Mouse (Mus musculus): ENCODE measurements at regions not wholly inside any gene's neighbourhood (a gene's known extent, or its start where the extent isn't known, plus 50 kb on each side); places are given as distances from the start of the nearest gene placed in this dataset.
"Not testable (repeated sequence)": the region's sequence is repeated elsewhere in the genome, so short reads cannot be mapped to it uniquely, and the experiment has no call there.

DNA sequence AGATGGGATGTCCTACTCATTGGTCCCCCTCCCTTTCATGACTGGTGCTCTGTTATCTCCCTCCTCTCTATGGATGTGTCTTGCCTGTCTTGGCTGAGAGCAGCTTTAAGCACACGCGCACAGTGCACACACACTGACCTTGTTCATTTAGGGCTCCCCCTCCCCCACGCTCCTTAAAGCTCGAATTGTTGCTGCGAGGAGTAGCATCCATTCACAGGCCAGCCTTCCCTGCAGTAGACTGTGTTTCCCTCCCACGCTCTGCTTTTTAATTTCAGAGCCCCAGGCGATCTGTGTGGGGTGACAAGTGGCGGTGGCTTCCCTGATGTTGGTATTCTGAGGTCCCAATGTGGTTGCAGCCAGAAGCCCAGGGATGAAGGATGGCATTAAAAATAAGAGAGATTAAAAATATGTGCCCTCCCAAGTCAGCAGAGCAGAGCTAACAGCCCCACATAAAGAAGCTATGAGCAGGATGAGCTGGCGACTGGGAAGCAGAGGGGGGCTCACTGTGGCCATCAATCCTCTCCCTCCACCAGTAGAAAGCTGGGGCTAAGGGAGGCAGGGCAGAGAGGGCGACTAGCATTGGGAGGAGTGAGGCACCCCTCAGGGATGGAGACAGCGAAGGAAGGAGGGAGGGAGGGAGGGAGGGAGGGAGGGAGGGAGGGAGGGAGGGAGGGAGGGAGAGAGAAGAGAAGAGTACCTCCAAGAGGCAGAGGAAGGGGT is 174.2 kb upstream of the Myt1l start:
- no peak for DNase-seq
- intact Hi-C loops (cut with DNase I): no loop called here

GRCm38 (mm10) chr12:29354816-29355215 is 173.4 kb upstream of the Myt1l start:
- intact Hi-C loops (cut with DNase I): no loop called here
- DNase-seq: no peak

- intact Hi-C loops (cut with DNase I): no loop called here
- no peak for DNase-seq
Observed at GRCm38 (mm10) chr12:29356681-29357397, 171.3 kb upstream of the Myt1l start.

DNA sequence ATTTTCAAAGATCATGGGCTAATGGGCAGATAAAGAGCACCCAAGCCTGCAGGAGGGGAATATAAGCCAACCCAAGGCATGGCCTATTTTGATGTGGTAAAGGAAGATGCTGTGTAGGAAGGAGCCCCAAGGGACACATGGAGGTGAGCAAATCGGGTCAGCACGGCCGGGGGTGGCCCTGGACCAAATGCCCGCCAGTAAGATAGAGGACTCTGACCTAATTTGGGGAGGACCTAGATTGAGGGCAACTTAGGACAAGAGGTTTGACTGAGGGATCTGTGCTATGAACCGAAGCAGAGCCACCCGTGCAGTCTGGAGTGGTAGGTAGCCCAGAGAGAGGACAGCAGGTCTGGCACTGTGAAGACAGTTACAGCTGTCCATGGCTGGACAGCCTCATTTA is 166.9 kb upstream of the Myt1l start:
- no peak for DNase-seq
- intact Hi-C loops (cut with DNase I): no loop called here

- DNase-seq: not testable (repeated sequence)
- intact Hi-C loops (cut with DNase I): loop anchor here (2.0 kb wide), 1 partner anchor 19 kb away; no protein-coding TSS in a partner anchor
Observed at GRCm38 (mm10) chr12:29367741-29368106, 160.5 kb upstream of the Myt1l start.

- DNase-seq: peak; percentile 15 to 22
- intact Hi-C loops (cut with DNase I): loop anchor here (2.0 kb wide), 1 partner anchor 19 kb away; no protein-coding TSS in a partner anchor
Observed at GRCm38 (mm10) chr12:29368107-29368819, 159.9 kb upstream of the Myt1l start.

DNA sequence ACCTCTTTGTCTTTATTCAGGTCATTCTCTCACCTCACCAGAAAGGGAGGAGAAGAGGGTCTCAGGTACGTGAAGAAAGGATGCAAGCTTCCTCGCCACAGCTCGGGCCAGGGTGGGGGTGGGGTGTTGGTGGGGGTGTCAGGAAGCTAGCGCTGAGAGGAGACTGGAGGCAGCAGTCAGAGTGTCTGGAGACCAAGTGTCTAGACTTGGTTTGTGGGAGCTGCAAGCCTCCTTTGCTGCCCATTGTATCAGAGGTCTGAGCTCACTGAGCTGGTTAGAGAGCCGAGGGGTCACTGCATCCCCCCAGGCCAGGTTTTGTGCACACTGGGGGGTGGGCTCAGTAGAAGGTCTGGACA is 159.4 kb upstream of the Myt1l start:
- DNase-seq: peak in 1 of 2 experiments; percentile 2
- intact Hi-C loops (cut with DNase I): loop anchor here (2.0 kb wide), 1 partner anchor 20 kb away; no protein-coding TSS in a partner anchor

DNA sequence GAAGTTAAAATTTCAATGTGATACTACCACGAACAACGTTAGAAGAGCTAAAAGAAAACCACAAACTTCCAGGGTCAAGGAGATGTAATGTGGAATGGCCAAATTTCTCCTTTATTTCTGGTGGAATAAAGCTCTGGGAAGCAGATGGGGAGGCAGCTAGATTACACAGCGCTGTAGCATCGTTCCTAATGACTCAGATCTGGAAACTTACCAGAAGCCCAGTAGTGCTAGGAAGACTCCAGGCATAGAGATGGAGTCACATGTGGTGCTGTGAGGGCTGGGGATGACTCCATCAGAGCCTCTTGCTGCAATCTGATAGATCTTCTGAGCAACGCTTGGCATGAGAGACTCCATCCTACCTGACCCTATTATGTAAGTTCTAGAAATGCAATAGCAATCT is 136.4 kb upstream of the Myt1l start:
- DNase-seq: no peak
- intact Hi-C loops (cut with DNase I): no loop called here

GRCm38 (mm10) chr12:29394271-29394670 is 133.9 kb upstream of the Myt1l start:
- intact Hi-C loops (cut with DNase I): no loop called here
- DNase-seq: no peak

DNA sequence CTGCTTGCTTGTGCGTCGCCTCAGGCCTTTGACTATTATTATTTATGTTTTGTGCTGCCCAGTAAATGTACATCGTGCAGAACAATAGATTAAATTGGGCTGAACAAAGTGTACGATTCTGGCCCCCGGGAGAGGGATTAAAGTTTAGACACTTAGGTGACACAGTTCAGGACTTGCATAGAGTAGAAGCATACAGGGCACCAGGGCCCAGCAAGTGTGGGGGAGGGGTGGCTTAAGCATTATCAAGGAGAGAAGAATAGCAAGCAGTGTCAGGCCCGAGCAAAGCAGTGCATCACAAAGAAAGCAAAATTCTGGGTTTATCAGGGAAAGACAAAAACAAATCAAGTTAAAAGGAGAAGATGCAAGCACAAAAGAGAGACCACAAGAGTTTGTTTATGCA is 133.3 kb upstream of the Myt1l start:
- DNase-seq: no peak
- intact Hi-C loops (cut with DNase I): no loop called here

- intact Hi-C loops (cut with DNase I): no loop called here
- no peak for DNase-seq
Observed at GRCm38 (mm10) chr12:29395401-29395982, 132.7 kb upstream of the Myt1l start.

DNA sequence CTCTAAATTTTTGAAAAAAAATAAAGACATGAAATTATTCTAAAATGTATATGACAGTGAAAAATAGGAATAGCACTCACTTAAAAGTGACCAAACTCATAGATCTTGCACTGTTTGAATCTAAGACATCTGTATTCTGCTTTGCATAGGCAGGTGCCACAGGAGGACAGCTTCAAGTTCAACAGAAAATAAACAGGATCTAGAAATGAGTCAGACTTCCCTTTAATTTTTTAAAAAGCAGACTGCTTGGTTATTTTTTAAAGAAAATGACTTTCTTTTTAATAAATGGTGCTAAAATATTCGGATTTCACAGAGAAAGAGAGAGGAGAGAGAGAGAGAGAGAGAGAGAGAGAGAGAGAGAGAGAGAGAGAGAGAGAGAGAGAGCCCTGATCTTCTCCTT is 123.8 kb upstream of the Myt1l start:
- no peak for DNase-seq
- intact Hi-C loops (cut with DNase I): no loop called here

- DNase-seq: no peak
- intact Hi-C loops (cut with DNase I): no loop called here
Observed at GRCm38 (mm10) chr12:29409336-29410055, 118.7 kb upstream of the Myt1l start.

DNA sequence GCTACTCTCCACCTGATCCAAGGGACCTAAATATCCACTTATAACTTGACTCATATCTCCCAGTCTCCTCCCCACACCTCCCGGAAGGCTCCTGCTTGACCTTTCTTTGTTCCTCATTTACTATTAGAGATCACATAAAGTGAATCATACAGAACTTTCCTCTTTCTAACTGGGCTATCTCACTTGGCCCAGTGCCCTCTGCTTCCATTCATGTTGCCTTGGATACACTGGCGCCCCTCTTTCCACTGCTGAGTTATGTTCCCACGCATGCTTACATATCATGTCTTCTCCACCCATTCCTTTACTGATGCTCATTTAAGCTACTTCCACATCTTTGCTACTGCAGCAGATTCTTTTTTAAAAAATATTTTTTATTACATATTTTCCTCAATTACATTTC is 94.2 kb upstream of the Myt1l start:
- intact Hi-C loops (cut with DNase I): no loop called here

GRCm38 (mm10) chr12:29439343-29440019 is 88.7 kb upstream of the Myt1l start:
- intact Hi-C loops (cut with DNase I): no loop called here
- no peak for DNase-seq

More for the DNA sequence above, 94.2 kb upstream of the Myt1l start:
- no peak for DNase-seq

- intact Hi-C loops (cut with DNase I): not testable (repeated sequence)
- peak; percentile 31 to 55 for DNase-seq
Observed at GRCm38 (mm10) chr12:29465201-29465600, 63.0 kb upstream of the Myt1l start.

Data from heart, postnatal 36 days (tissue).